Mouse (Mus musculus): ENCODE measurements at regions not wholly inside any gene's neighbourhood (a gene's known extent, or its start where the extent isn't known, plus 50 kb on each side); places are given as distances from the start of the nearest gene placed in this dataset.

- DNase-seq, result peak in 1 of 2 experiments; percentile 7
These were observed 286.2 kb upstream of the Mctp2 start for GRCm38 (mm10) chr7:72592649-72593048.

- peak; percentile 19 to 69 for DNase-seq
These were observed 286.9 kb upstream of the Mctp2 start for GRCm38 (mm10) chr7:72593259-72593658.

- no peak for DNase-seq
These were observed 288.3 kb upstream of the Mctp2 start for GRCm38 (mm10) chr7:72594741-72595140.

- no peak for DNase-seq
These were observed 290.6 kb upstream of the Mctp2 start for GRCm38 (mm10) chr7:72596985-72597384.

GRCm38 (mm10) chr7:72601933-72602332, 295.5 kb upstream of the Mctp2 start:
- DNase-seq, result no peak

- no peak for DNase-seq
These were observed 303.4 kb upstream of the Mctp2 start for GRCm38 (mm10) chr7:72609791-72610190.

GRCm38 (mm10) chr7:72615232-72615631, 308.8 kb upstream of the Mctp2 start:
- no peak for DNase-seq

GRCm38 (mm10) chr7:72627369-72627768, 321.0 kb upstream of the Mctp2 start:
- no peak for DNase-seq

- DNase-seq, result no peak
These were observed 333.2 kb upstream of the Mctp2 start for GRCm38 (mm10) chr7:72639566-72639965.

- no peak for DNase-seq
These were observed 368.6 kb upstream of the Mctp2 start for GRCm38 (mm10) chr7:72675018-72675417.

GRCm38 (mm10) chr7:72685803-72686202, 379.4 kb upstream of the Mctp2 start:
- no peak for DNase-seq

GRCm38 (mm10) chr7:72687356-72687755, 380.9 kb upstream of the Mctp2 start:
- no peak for DNase-seq

GRCm38 (mm10) chr7:72691396-72691795, 385.0 kb upstream of the Mctp2 start:
- DNase-seq, result peak; percentile 56 to 66

GRCm38 (mm10) chr7:72691859-72692258, 385.5 kb upstream of the Mctp2 start:
- DNase-seq, result peak; percentile 51 to 56

GRCm38 (mm10) chr7:72696736-72697135, 390.3 kb upstream of the Mctp2 start:
- DNase-seq, result no peak

GRCm38 (mm10) chr7:72703652-72704341, 397.4 kb upstream of the Mctp2 start:
- peak in 1 of 2 experiments; percentile 10 for DNase-seq

GRCm38 (mm10) chr7:72711193-72712131, 405.1 kb upstream of the Mctp2 start:
- DNase-seq, result no peak

- no peak for DNase-seq
These were observed 409.0 kb upstream of the Mctp2 start for GRCm38 (mm10) chr7:72715401-72715800.

GRCm38 (mm10) chr7:72716051-72716450, 409.6 kb upstream of the Mctp2 start:
- no peak for DNase-seq

GRCm38 (mm10) chr7:72726214-72726854, 419.9 kb upstream of the Mctp2 start:
- no peak for DNase-seq

- no peak for DNase-seq
These were observed 431.4 kb upstream of the Mctp2 start for GRCm38 (mm10) chr7:72737792-72738191.

- no peak for DNase-seq
These were observed 432.0 kb upstream of the Mctp2 start for GRCm38 (mm10) chr7:72738324-72738944.

GRCm38 (mm10) chr7:72742376-72742775, 436.0 kb upstream of the Mctp2 start:
- no peak for DNase-seq
